Mouse (Mus musculus) heart, postnatal 0 days (tissue): Measurements from ENCODE around the gene Sufu.

Experiments
- CTCF ChIP-seq: IDR thresholded peaks from 2 replicates; pipeline ENCODE4 v1.5.1; 2016; ENCODE audit warnings: antibody characterized with exemption, control low read depth, low read depth
- EP300 ChIP-seq: IDR thresholded peaks from 2 replicates; pipeline ENCODE4 v1.6.1; 2016; ENCODE audit warnings: antibody characterized with exemption, low read depth

GRCm38 (mm10) chr19:46489448-46489847 lies 92.8 kb downstream of the Sufu start:
- TF ChIP-seq EP300 (no peak), CTCF (no peak)
